Mouse (Mus musculus) ES-Bruce4 (cell line): ENCODE data around the gene Nos1ap.

Experiments used
- CTCF ChIP-seq: IDR thresholded peaks from one replicate; pipeline ENCODE4 v1.8.1; 2011; ENCODE audit warnings: low read depth, low read length
- EP300 ChIP-seq: IDR thresholded peaks from 2 replicates; pipeline ENCODE4 v1.6.1; 2011; ENCODE audit warnings: low read depth, low read length; ENCODE audit not compliant: insufficient read depth
- POLR2A ChIP-seq: IDR thresholded peaks from one replicate; pipeline ENCODE4 v1.8.1; 2011; ENCODE audit warnings: low read length; ENCODE audit not compliant: insufficient read depth

GRCm38 (mm10) chr1:170453455-170453854, 136.2 kb downstream of the Nos1ap start:
- no peak for TF ChIP-seq CTCF
- no peak for TF ChIP-seq POLR2A
- TF ChIP-seq EP300: no peak
